Mouse (Mus musculus): ENCODE measurements at regions not wholly inside any gene's neighbourhood (a gene's known extent, or its start where the extent isn't known, plus 50 kb on each side); places are given as distances from the start of the nearest gene placed in this dataset.
"Not testable (repeated sequence)": the region's sequence is repeated elsewhere in the genome, so short reads cannot be mapped to it uniquely, and the experiment has no call there.

GRCm38 (mm10) chr13:57055409-57056195 is 159.8 kb upstream of the Trpc7 start:
- H3K36me3 ChIP-seq (replicated peaks in 1 of 2; ENCODE audit: control insufficient read depth in 1 of 2, insufficient read depth in 1 of 2, low read length in 1 of 2) = no peaks in the 10 kb centered on the region
- H3K9ac ChIP-seq (ENCODE audit: insufficient read depth, low read depth) = no peak overlapping the region
- no peaks in the 10 kb centered on the region for H3K79me2 ChIP-seq (replicated peaks; ENCODE audit: control insufficient read depth, extremely low read depth, insufficient read depth, poor library complexity, severe bottlenecking)
- H3K27me3 ChIP-seq (replicated peaks) = no peaks in the 10 kb centered on the region
- H3K4me3 ChIP-seq (replicated peaks in 1 of 3; ENCODE audit: low read depth in 2 of 3, low read length in 2 of 3, poor library complexity in 1 of 3) = no peak overlapping the region
- in situ Hi-C loops (cut with MboI; ENCODE audit: low pct_ligation_motif_present, low pct_unique_long_range_greater_than_20kb, low sequenced_read_pairs) (no loop called here), dilution Hi-C loops (cut with MboI; ENCODE audit: extremely low pct_ligation_motif_present, extremely low pct_unique_long_range_greater_than_20kb, low sequenced_read_pairs) (no loop called here)
- DNase-seq (ENCODE audit: extremely low read depth) = no peak
- no peak overlapping the region for H3K27ac ChIP-seq (ENCODE audit: insufficient read depth, low read depth)
- no peaks in the 10 kb centered on the region for H3K4me1 ChIP-seq (ENCODE audit: control insufficient read depth in 1 of 2, insufficient read depth in 2 of 2)
- H3K4me2 ChIP-seq (ENCODE audit: insufficient read depth, low read depth, poor library complexity, severe bottlenecking) = no peak overlapping the region
- peaks cover 83% of the 10 kb centered on the region for H3K9me3 ChIP-seq (replicated peaks; ENCODE audit: low read length)
- TF ChIP-seq EP300 (IDR thresholded peaks at IDR 0.05; ENCODE audit: low read length) (no peak), NELFE (IDR thresholded peaks at IDR 0.05; ENCODE audit: low read depth, low read length) (no peak), GABPA (IDR thresholded peaks at IDR 0.05; ENCODE audit: insufficient replicate concordance, low read depth, low read length) (no peak), KAT2A (IDR thresholded peaks at IDR 0.05; ENCODE audit: insufficient replicate concordance, low read length) (no peak), USF1 (IDR thresholded peaks at IDR 0.05; ENCODE audit: low read depth, low read length) (no peak), MAFK (IDR thresholded peaks at IDR 0.05; ENCODE audit: insufficient replicate concordance, low read length) (no peak), MAZ (IDR thresholded peaks at IDR 0.05; ENCODE audit: low read depth, low read length) (no peak), CTCF (conservative IDR thresholded peaks at IDR 0.05 in 1 of 2, IDR thresholded peaks at IDR 0.05 in 1 of 2; ENCODE audit: low read depth in 2 of 2, low read length in 2 of 2) (no peak), HCFC1 (IDR thresholded peaks at IDR 0.05; ENCODE audit: low read depth, low read length) (no peak), JUN (IDR thresholded peaks at IDR 0.05; ENCODE audit: insufficient read depth, low read depth, low read length) (no peak), MEF2A (IDR thresholded peaks at IDR 0.05; ENCODE audit: borderline replicate concordance, low read depth, low read length) (no peak), POLR2AphosphoS2 (IDR thresholded peaks at IDR 0.05; ENCODE audit: low read depth, low read length) (no peak), UBTF (IDR thresholded peaks at IDR 0.05; ENCODE audit: low read depth, low read length) (no peak), BHLHE40 (IDR thresholded peaks at IDR 0.05; ENCODE audit: low read depth, low read length) (no peak), USF2 (conservative IDR thresholded peaks at IDR 0.05; ENCODE audit: low read depth, low read length) (no peak), MXI1 (IDR thresholded peaks at IDR 0.05; ENCODE audit: low read depth, low read length) (no peak), MAX (IDR thresholded peaks at IDR 0.05; ENCODE audit: low read length) (no peak), MYC (IDR thresholded peaks at IDR 0.05; ENCODE audit: low read depth, low read length) (no peak)

- Histone ChIP-seq H3K4me3 (replicated peaks in 1 of 3; ENCODE audit: low read depth in 2 of 3, low read length in 2 of 3, poor library complexity in 1 of 3) (no peak overlapping the region), H3K9me3 (replicated peaks; ENCODE audit: low read length) (peaks cover 81% of the 10 kb centered on the region), H3K27me3 (replicated peaks) (no peaks in the 10 kb centered on the region), H3K9ac (ENCODE audit: insufficient read depth, low read depth) (no peak overlapping the region), H3K4me2 (ENCODE audit: insufficient read depth, low read depth, poor library complexity, severe bottlenecking) (no peak overlapping the region), H3K4me1 (ENCODE audit: control insufficient read depth in 1 of 2, insufficient read depth in 2 of 2) (no peaks in the 10 kb centered on the region), H3K36me3 (replicated peaks in 1 of 2; ENCODE audit: control insufficient read depth in 1 of 2, insufficient read depth in 1 of 2, low read length in 1 of 2) (no peaks in the 10 kb centered on the region), H3K79me2 (replicated peaks; ENCODE audit: control insufficient read depth, extremely low read depth, insufficient read depth, poor library complexity, severe bottlenecking) (no peaks in the 10 kb centered on the region), H3K27ac (ENCODE audit: insufficient read depth, low read depth) (no peak overlapping the region)
- in situ Hi-C loops (cut with MboI; ENCODE audit: low pct_ligation_motif_present, low pct_unique_long_range_greater_than_20kb, low sequenced_read_pairs) (no loop called here), dilution Hi-C loops (cut with MboI; ENCODE audit: extremely low pct_ligation_motif_present, extremely low pct_unique_long_range_greater_than_20kb, low sequenced_read_pairs) (no loop called here)
- DNase-seq (ENCODE audit: extremely low read depth) = no peak
- TF ChIP-seq NRF1 (IDR thresholded peaks at IDR 0.05; ENCODE audit: low read depth, low read length) = no peak
- no peak for TF ChIP-seq RAD21 (IDR thresholded peaks at IDR 0.05; ENCODE audit: low read depth, low read length)
Observed at GRCm38 (mm10) chr13:57053361-57053760, 157.6 kb upstream of the Trpc7 start.

DNA sequence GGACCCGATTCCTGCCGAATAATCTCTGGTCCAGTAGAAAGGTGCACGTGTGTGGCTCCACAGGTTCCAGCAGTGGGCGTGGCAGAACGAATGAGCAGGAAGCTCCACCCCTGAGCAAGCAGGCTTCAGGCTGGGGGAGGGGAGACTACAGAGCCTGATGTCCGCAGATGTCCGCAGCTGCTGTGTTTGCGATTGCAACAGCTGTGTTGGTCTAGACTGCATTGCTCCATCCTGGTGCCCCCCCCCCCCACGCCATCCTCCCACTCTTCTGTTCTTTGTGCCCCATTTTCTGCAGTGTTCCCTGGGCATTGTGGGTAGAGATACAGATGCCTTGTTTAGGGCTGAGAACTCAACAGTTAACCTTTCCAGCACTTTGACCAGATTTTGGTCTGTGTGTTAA is 150.3 kb upstream of the Trpc7 start:
- H3K79me2 ChIP-seq (replicated peaks; ENCODE audit: control insufficient read depth, extremely low read depth, insufficient read depth, poor library complexity, severe bottlenecking); H3K4me1 ChIP-seq (ENCODE audit: control insufficient read depth in 1 of 2, insufficient read depth in 2 of 2); dilution Hi-C loops (cut with MboI; ENCODE audit: extremely low pct_ligation_motif_present, extremely low pct_unique_long_range_greater_than_20kb, low sequenced_read_pairs); DNase-seq (ENCODE audit: extremely low read depth); H3K9ac ChIP-seq (ENCODE audit: insufficient read depth, low read depth); H3K27ac ChIP-seq (ENCODE audit: insufficient read depth, low read depth); H3K27me3 ChIP-seq (replicated peaks); H3K4me2 ChIP-seq (ENCODE audit: insufficient read depth, low read depth, poor library complexity, severe bottlenecking); H3K36me3 ChIP-seq (replicated peaks in 1 of 2; ENCODE audit: control insufficient read depth in 1 of 2, insufficient read depth in 1 of 2, low read length in 1 of 2); in situ Hi-C loops (cut with MboI; ENCODE audit: low pct_ligation_motif_present, low pct_unique_long_range_greater_than_20kb, low sequenced_read_pairs); H3K4me3 ChIP-seq (replicated peaks in 1 of 3; ENCODE audit: low read depth in 2 of 3, low read length in 2 of 3, poor library complexity in 1 of 3): not testable (repeated sequence)
- peaks cover 81% of the 10 kb centered on the region for H3K9me3 ChIP-seq (replicated peaks; ENCODE audit: low read length)

Data from CH12.LX (cell line).